Mouse (Mus musculus) liver, postnatal 0 days (tissue): ENCODE measurements around the gene Dclk1.

Experiments
- CTCF ChIP-seq: sonication (generic); IDR thresholded peaks from 2 replicates; pipeline ENCODE4 v1.5.1; 2016; ENCODE audit warnings: antibody characterized with exemption, low read depth
- EP300 ChIP-seq: IDR thresholded peaks from 2 replicates; pipeline ENCODE4 v1.6.1; 2016; ENCODE audit warnings: antibody characterized with exemption, low read depth, mild to moderate bottlenecking

DNA sequence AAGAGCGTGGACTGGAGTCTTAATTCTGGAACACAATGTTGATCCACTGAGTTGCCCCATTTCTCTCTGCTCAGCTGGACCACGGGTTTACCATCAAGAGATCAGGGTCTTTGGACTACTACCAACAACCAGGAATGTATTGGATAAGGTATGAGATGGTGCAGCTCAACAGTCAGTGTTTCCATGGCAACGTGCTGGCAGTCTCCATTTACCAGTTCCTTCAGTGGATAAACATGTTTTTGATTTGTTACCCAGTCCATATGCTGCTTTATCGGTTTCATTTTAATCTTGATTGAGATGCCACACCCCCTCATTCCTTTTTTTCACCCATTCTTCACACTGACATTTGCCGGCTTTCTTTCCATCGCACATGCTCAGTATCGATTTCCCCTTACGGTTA lies 279.6 kb downstream of the Dclk1 start:
- TF ChIP-seq CTCF (no peak), EP300 (no peak)
